Mouse (Mus musculus) right cerebral cortex, postnatal 14 days (tissue): ENCODE measurements around the gene Steap3.

ENCODE experiments used
- DNase-seq: peaks from one replicate; pipeline ENCODE4 v3.0.0; 2022

Gene Steap3

GRCm38 (mm10) chr1:120142551-120142950 lies 130.0 kb downstream of the Steap3 start:
- DNase-seq, result peak; percentile 42
